Mouse (Mus musculus): ENCODE data around the gene Irf1. TPM values are rescaled to one million over a fixed set of nuclear protein-coding genes. Genes with fewer than 3 reads are reported as not detected.

The Irf1 gene
- total RNA-seq, 4 experiments from 2014 or later: 6.8 to 10.8 (median 9.4) TPM

- no peak for DNase-seq (ENCODE audit: low spot score in 2 of 2)
These were observed 36.0 kb downstream of the Irf1 start for GRCm38 (mm10) chr11:53805786-53806185.

GRCm38 (mm10) chr11:53809354-53809753 lies 39.5 kb downstream of the Irf1 start:
- DNase-seq (ENCODE audit: low spot score in 2 of 2): no peak

- no peak for DNase-seq (ENCODE audit: low spot score in 2 of 2)
These were observed 40.3 kb downstream of the Irf1 start for GRCm38 (mm10) chr11:53810156-53810555.

GRCm38 (mm10) chr11:53810749-53811148 lies 40.9 kb downstream of the Irf1 start:
- no peak for DNase-seq (ENCODE audit: low spot score in 2 of 2)

GRCm38 (mm10) chr11:53811312-53811711 lies 41.5 kb downstream of the Irf1 start:
- no peak for DNase-seq (ENCODE audit: low spot score in 2 of 2)

GRCm38 (mm10) chr11:53813001-53813868 lies 43.4 kb downstream of the Irf1 start:
- DNase-seq (ENCODE audit: low spot score in 2 of 2): no peak

- DNase-seq (ENCODE audit: low spot score in 2 of 2): no peak
These were observed 45.0 kb downstream of the Irf1 start for GRCm38 (mm10) chr11:53814810-53815209.

- DNase-seq (ENCODE audit: low spot score in 2 of 2): no peak
These were observed 47.1 kb downstream of the Irf1 start for GRCm38 (mm10) chr11:53816841-53817375.

- no peak for DNase-seq (ENCODE audit: low spot score in 2 of 2)
These were observed 49.0 kb downstream of the Irf1 start for GRCm38 (mm10) chr11:53818794-53819193.

- DNase-seq (ENCODE audit: low spot score in 2 of 2): no peak
These were observed 49.7 kb downstream of the Irf1 start for GRCm38 (mm10) chr11:53819511-53819910.

- no peak for DNase-seq (ENCODE audit: low spot score in 2 of 2)
These were observed 50.8 kb downstream of the Irf1 start for GRCm38 (mm10) chr11:53820516-53821170.

GRCm38 (mm10) chr11:53821230-53821944 lies 51.6 kb downstream of the Irf1 start:
- DNase-seq (ENCODE audit: low spot score in 2 of 2): no peak

GRCm38 (mm10) chr11:53821945-53822338 lies 52.1 kb downstream of the Irf1 start:
- no peak for DNase-seq (ENCODE audit: low spot score in 2 of 2)

GRCm38 (mm10) chr11:53825409-53825808 lies 55.6 kb downstream of the Irf1 start:
- no peak for DNase-seq (ENCODE audit: low spot score in 2 of 2)

Small RNA genes lying within 50 kb of the gene (microRNA-seq; reads per million reads assigned to microRNA genes)
- 0 to 0.63 reads per million in 2 experiments for gene Mir7671

Other genes with a start within 250 kb of the Irf1 start
- gene Kif3a, start 202.6 kb upstream of the Irf1 start, total RNA-seq (2022): 100 to 1,000 TPM; 120 to 121 (median 121) TPM
- gene Il4, start 151.3 kb upstream of the Irf1 start, total RNA-seq (2022): under 1 TPM in 1 of 4 experiments, not detected in 3; 0.67 TPM
- not detected for gene Il13, start 135.3 kb upstream of the Irf1 start, total RNA-seq (2022)
- 10 to 100 TPM in 3 of 4 experiments, 1 to 10 TPM in 1; 9.9 to 12.1 (median 11.8) TPM for gene Rad50, start 62.7 kb upstream of the Irf1 start, total RNA-seq (2022)
- not detected for gene Il5, start 49.2 kb upstream of the Irf1 start, total RNA-seq (2022)
- gene Gm17334, start 3.2 kb downstream of the Irf1 start, total RNA-seq (2022): 1 to 10 TPM in 1 of 4 experiments, under 1 TPM in 2, not detected in 1; 0.42 to 2.4 (median 0.64) TPM
- gene Gm12216, start 89.2 kb downstream of the Irf1 start, total RNA-seq (2022): 1 to 10 TPM; 1.6 to 6.3 (median 3.3) TPM
- 10 to 100 TPM in 2 of 4 experiments, 1 to 10 TPM in 2; 8.9 to 14.0 (median 9.9) TPM for gene Slc22a5, start 121.6 kb downstream of the Irf1 start, total RNA-seq (2022)
- gene Slc22a21, start 210.3 kb downstream of the Irf1 start, total RNA-seq (2022): 1 to 10 TPM; 1.7 to 3.0 (median 1.7) TPM

All from left cerebral cortex, adult 8-10 months (tissue).